Mouse (Mus musculus): ENCODE results near the gene Krtap27-1.

Krtap27-1 gene

GRCm38 (mm10) chr16:88671571-88671970 lies at the start of gene Krtap27-1:
Krtap27-1 (minus strand) TSS chr16:88671671.
- DNase-seq (ENCODE audit: low read depth, low spot score), result no peak

- no peak for DNase-seq (ENCODE audit: low read depth, low spot score)
These were observed 48.6 kb upstream of the Krtap27-1 start for GRCm38 (mm10) chr16:88720031-88720430.

GRCm38 (mm10) chr16:88716549-88716948 lies 45.1 kb upstream of the Krtap27-1 start:
- no peak for DNase-seq (ENCODE audit: low read depth, low spot score)

GRCm38 (mm10) chr16:88711245-88711644 lies 39.8 kb upstream of the Krtap27-1 start:
- no peak for DNase-seq (ENCODE audit: low read depth, low spot score)

GRCm38 (mm10) chr16:88710757-88711156 lies 39.3 kb upstream of the Krtap27-1 start:
- DNase-seq (ENCODE audit: low read depth, low spot score), result no peak

- no peak for DNase-seq (ENCODE audit: low read depth, low spot score)
These were observed 36.1 kb upstream of the Krtap27-1 start, which contains the start of gene 2310061N02Rik for GRCm38 (mm10) chr16:88707496-88708012. 2310061N02Rik (minus strand) TSS chr16:88707962.

GRCm38 (mm10) chr16:88701072-88701864 lies 29.8 kb upstream of the Krtap27-1 start:
- DNase-seq (ENCODE audit: low read depth, low spot score), result no peak

GRCm38 (mm10) chr16:88696256-88696655 lies 24.8 kb upstream of the Krtap27-1 start:
- DNase-seq (ENCODE audit: low read depth, low spot score), result no peak

GRCm38 (mm10) chr16:88681282-88681681 lies 9.8 kb upstream of the Krtap27-1 start:
- DNase-seq (ENCODE audit: low read depth, low spot score), result no peak

GRCm38 (mm10) chr16:88679099-88679498 lies 7.6 kb upstream of the Krtap27-1 start:
- no peak for DNase-seq (ENCODE audit: low read depth, low spot score)

GRCm38 (mm10) chr16:88657426-88657825 lies 14.0 kb downstream of the Krtap27-1 start:
- DNase-seq (ENCODE audit: low read depth, low spot score), result no peak

GRCm38 (mm10) chr16:88651952-88652351 lies 19.5 kb downstream of the Krtap27-1 start:
- DNase-seq (ENCODE audit: low read depth, low spot score), result no peak

GRCm38 (mm10) chr16:88651082-88651481 lies 20.4 kb downstream of the Krtap27-1 start:
- DNase-seq (ENCODE audit: low read depth, low spot score), result no peak

GRCm38 (mm10) chr16:88647358-88647846 lies 24.1 kb downstream of the Krtap27-1 start, which contains the start of gene Krtap26-1:
Krtap26-1 (minus strand) TSS chr16:88647796.
- DNase-seq (ENCODE audit: low read depth, low spot score), result no peak

GRCm38 (mm10) chr16:88646366-88647111 lies 24.9 kb downstream of the Krtap27-1 start:
- DNase-seq (ENCODE audit: low read depth, low spot score), result no peak

- no peak for DNase-seq (ENCODE audit: low read depth, low spot score)
These were observed 31.4 kb downstream of the Krtap27-1 start for GRCm38 (mm10) chr16:88640053-88640452.

GRCm38 (mm10) chr16:88635142-88635541 lies 36.3 kb downstream of the Krtap27-1 start:
- DNase-seq (ENCODE audit: low read depth, low spot score), result no peak

- DNase-seq (ENCODE audit: low read depth, low spot score), result no peak
These were observed 40.0 kb downstream of the Krtap27-1 start for GRCm38 (mm10) chr16:88631474-88631873.

GRCm38 (mm10) chr16:88627566-88627965 lies 43.9 kb downstream of the Krtap27-1 start, which contains the start of gene 2310079G19Rik:
2310079G19Rik (minus strand) TSS chr16:88627666.
- DNase-seq (ENCODE audit: low read depth, low spot score), result no peak
